Mouse (Mus musculus) left cerebral cortex, adult 8-10 months (tissue): ENCODE results near the gene Ngly1. TPM values are rescaled to one million over a fixed set of nuclear protein-coding genes. Genes with fewer than 3 reads are reported as not detected.

Source experiments
- DNase-seq, 2 experiments: peaks; one replicate each; pipeline ENCODE4 v3.0.0; 2022; ENCODE audit warnings: low spot score in 2 of 2
- total RNA-seq, 4 experiments: library from RNA; stranded (reverse); gene quantifications; 2 replicates each; pipeline ENCODE4 v1.2.4; 2022

The Ngly1 gene
- total RNA-seq: 10 to 100 TPM; 29.6 to 31.0 (median 30.4) TPM

DNA sequence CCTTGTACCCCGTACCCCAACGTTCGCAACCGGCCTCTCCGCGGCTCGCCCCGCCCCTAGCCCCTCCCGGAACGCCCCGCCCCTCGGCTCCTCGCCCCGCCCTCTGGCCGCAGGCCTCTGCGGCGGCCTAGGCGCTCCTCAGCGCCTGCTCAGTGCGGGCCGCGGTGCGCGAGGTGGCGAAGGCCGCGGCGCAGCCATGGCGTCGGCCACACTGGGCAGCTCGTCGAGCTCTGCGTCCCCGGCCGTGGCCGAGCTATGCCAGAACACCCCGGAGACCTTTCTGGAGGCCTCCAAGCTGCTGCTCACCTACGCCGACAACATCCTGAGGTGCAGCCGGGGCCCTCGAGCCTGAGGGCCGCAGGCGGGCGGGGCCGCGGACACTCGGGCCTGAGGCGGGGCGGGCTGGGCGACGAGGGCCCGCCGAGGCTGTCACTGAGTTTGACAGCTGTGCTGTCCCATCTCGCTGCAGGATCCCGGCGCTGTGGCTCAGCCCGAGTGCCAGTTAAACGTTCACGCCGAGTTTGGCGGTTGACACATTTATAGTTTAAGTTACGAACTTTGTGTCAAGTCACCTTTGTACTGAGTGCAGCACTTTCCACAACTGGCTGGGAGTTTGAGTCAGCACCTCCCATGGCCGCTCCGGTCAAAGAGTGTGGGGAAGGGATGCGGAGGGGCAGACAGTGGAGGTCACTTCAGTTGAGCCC lies at the start of gene Ngly1, which contains the start of gene Oxsm:
Gene Ngly1 (plus strand): TSS at position 110 of the 704 bp plus-strand sequence.
Gene Oxsm (minus strand): TSS at position 638 of the 704 bp plus-strand sequence.
- peak; percentile 67 to 70 for DNase-seq

DNA sequence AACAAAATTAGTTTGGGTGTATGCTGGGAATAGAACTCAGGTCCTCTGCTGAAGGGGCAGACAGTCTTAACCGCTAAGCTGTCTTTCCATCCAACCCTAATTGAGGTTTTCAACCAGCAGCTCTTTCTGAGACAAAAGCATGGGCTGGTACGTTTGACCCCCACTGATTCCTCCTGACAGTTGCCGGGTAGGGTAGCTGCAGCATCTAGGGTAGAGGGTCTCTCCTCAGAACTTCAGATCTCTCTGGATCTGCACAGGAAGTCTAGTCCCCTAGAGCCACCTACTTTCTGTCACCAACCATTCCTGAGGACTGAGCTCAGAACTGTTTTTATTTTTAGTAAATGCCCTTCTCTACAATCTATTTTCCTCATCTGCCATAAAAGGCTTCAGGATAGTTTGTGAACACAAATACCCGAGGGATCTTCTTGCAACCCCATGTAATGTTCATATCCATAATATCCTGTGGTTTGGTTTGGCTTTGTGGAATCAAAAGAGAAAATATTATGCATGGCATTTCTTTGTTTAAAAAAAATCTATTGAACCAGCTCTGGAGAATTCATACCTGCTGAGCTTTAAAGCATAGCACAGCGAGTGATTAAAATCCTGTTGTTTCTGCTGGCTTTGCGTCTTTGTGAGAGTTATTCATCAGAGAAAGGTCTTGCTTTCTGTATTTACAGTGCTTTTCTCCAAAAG lies 48.7 kb upstream of the Ngly1 start:
- no peak for DNase-seq

DNA sequence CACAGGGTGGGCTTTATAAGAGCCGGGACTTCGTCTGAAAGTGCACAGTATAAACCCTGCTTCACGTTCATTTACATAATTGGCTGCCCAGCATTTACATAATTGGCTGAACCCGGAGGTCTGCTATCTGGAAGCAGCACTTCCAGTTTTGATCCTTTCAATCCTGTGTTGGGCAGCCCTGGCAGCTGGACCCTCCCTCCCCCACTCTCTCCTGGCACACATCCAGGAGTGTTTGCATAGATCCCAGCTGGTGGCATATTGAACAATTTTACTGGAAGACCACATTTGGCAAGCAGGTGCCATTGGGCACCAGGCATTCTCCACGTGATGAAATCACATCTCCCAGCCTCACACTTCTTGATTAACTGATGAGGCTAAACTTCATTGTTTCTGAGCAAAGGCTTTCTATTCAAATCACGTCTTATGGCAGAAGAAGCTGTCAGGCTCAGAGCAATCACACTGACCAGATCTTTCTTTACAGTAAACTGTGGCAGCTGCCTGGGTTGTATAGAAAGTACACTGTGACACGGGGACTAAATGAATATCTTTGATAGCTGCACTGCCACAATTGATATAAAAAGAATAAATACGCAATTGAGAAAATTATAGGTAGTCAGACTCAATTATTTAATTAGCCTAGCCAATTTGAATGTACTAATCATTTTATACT lies 48.0 kb upstream of the Ngly1 start:
- DNase-seq: peak; percentile 27 to 55

DNA sequence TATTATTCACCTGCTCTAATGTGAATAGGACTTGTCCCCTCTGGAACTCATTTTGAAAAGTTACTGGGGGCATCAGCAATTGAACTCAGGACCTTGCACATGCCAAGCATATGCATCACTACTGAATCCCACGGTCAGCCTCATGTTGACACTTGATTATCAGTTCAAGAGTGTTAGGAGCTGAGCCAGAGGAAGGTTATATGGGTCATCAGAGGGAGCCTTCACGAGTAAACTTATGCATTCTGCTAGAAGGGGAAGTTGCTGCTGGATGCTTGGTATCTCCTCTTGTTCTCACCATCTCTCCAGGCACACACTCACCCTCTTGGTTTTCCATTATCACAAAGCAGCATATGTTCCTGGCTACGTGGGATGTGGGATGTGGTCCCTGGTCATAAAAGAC lies 47.4 kb upstream of the Ngly1 start:
- DNase-seq: no peak

DNA sequence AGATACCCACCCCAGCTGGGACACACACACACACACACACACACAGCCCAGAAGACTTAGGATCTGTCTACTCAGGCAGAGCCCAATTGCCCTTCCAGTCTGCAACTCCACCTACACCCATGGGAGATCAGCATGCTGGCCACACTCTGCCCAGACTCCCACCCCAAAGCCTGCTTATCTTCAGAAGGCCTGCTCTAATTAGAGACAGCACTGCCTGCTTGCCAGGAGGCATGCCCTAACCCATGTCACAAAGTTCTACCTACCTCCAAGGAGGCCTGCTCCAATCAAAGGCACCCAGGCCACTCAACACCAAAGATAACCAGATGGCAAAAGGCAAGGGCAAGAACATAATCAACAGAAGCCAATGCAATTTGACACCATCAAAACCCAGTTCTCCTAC lies 41.4 kb upstream of the Ngly1 start:
- no peak for DNase-seq

DNA sequence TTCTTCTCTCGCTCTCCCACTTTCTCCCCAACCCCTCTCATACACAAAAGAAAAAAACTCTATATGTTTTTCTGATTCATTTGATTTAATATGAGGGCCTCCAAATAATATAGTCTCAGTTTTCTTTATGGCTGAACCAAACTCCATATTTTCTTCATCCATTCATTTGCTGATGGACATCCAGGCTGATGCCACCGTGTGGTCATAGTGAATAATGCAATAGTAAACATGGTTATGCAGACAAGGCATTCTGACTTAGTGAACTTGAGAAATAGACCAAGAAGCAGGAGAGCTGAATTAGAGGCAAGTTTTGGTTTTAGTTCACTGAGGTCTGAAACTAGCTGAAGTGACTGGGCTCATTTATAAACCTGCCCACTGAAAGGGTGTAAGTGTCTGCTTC lies 30.1 kb upstream of the Ngly1 start:
- no peak for DNase-seq

DNA sequence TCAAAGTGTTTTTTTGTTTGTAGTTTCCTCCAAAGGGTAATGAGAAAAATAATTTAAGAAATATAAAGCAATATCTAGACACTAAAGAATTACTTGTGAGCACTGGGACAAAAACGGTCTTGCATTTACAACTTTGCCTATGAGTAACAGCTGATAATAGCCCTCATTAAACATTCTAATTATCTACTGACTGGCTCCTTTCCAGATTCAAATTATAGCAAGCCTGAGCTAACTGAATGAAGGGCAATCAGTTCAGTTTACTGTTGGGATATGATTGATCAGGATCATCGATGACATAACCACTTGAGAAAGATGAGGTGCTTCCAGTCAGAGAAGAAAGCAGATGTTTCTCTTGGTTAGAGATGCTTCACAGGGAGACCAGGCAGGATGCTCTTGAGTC lies 19.7 kb upstream of the Ngly1 start:
- DNase-seq: no peak

DNA sequence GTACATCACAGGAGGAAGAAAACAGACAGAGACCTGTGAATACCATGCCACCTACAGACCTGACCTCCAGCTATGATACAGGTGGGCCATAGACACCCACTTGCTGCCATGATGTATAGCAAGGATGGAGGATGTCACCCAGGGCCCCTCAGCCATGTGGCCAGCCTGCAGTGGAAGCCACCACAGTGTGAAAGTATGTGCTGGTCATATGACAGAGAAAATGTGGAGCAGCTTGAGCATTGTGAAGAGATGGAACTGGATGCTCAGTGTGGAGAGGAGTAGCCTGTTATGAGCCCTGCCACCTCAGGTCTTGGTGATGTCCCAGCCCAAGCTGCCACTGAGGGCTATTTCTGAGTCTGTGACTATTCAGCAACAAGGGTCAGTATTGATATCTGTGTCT lies 18.5 kb upstream of the Ngly1 start:
- DNase-seq: no peak

DNA sequence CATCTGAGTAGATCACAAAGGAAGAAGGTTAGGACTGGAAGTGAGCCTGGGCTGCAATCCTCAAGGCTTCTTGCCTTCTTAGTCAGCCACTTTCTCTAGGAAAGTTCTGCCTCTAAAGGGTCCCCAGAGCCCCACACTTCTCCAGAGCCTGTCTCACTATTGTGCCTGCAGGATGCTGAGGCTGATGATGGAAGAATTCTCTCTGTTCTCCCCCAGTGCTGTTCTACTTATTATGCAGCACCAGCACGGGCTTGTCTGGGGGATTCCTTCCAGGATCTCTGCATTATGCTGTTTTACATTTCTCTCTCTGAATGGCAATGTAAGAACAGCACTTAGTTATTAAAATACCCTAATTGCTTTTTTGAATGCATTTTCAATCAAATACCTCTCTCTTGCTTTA lies 15.6 kb upstream of the Ngly1 start:
- DNase-seq: no peak

DNA sequence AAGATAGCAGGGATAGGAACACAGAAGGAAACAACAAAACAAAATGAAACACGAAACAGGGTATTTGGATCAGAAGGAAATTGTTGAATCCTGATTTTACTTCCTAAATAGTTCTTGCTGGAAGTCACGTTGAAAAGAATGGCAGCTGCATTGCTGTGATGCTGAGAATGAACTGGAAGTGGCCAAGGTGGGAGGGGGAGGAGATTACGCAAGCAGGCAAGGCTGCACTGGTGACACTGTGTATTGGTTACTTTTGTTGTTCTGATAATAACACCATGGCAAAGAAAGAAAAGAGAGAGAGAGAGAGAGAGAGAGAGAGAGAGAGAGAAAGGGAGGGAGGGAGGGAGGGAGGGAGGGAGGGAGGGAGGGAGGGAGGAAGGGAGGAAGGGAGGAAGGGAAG lies 12.6 kb upstream of the Ngly1 start:
- DNase-seq: no peak

DNA sequence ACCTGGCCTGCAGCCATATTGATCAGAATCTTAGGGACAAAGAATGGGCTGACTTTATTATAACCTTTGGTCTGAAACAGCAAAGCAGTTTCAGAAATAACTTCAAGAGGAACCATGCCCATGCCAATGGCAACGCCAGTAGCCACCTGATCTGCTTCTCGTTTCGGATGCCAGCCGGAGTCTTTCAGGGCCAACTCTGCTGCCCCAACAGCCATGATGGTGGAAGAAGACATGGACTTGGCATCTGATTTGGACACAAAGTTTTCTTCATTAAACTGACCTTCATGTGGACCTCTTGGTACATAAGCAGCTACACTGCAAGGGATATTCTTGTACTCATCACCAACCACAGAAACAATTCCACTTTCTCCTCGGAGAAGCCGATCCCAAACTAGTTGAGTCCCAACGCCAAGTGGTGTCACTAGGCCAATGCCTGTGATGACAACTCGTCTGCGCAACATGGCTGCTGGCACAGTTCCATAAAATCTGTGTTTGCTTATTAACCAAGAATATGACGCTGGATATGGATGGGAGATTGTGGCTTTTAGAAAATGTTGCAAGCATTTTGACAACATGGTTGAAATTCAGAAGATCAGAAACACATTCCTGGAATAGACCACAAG lies 6.8 kb upstream of the Ngly1 start:
- no peak for DNase-seq

DNA sequence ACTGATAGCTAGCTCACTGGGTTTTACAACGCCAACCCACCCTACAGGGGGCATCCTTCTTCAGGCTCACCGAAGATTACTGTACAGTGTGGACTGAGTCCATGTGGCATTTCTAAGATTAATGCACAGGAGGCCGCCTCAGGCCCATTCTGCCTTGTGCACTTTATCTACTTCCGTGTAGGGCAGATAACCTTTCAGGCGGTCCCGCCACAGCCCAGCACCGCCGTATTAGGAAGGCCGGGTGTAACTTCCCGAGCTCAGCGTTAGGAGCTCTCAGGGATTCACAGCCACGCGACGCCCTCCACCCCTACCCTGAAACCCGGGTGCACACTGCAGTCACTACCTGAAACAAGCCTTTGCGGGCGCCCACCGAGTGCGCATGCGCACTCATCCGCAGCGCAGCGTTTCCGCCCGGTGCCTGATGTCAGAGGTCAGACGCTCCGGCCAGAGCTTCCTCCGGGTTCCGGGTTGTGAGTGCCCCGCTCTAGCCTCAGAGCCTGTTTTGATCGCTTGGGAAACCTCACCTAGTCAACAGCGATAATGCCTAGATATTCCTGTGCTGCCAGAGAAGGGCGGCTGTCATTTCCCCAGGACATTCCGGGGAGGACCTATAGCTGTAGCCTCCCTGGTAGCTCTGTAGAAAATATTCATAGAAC lies 6.0 kb upstream of the Ngly1 start:
- DNase-seq: peak; percentile 85 to 88

DNA sequence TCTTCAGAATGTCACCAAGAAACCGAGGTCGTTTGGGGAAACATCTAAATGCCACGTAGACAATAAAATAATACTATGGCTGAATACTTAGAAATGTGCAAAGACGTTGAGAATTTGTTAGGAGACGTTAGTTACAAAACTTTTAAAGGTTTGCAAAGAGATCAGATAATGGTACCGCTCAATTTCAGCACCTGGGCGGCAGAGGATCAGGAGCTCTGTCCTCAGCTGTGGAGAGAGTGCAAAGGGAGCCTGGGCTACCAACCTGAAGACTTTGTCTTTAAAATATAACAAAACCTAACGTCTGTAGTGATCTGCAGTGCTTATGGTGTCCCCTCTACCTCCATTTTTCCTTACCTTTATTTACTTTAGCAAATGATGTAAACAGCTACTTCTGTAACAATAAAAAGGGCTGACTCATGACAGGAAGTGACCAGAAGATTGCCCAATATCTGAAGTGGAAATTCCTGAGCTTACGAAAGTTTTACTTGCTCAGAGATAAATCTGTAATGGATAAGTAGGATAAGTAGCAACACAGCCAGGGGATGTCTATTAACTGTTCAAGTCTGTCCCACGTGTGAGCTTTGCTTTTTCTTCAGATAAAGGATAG lies 5.4 kb upstream of the Ngly1 start:
- no peak for DNase-seq

DNA sequence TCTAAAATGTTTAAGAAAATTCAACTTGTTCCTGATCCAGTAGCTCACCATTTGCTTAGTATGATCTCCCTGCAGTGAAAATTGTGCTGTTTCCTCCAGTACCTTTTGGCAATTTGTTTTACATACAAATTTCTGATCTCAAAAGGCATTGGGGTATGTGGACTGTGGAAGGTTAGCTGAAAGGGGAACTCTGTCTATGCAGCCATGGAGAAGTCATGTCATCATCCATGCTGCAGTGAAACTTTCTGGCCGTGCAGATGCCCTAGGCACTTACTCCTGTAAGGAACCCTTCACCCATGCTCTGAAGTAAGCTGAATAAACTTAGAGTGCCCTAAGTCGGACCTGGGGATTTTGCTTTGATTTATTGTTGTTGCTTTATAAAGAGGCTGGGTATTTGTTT lies 4.7 kb upstream of the Ngly1 start:
- DNase-seq: no peak

DNA sequence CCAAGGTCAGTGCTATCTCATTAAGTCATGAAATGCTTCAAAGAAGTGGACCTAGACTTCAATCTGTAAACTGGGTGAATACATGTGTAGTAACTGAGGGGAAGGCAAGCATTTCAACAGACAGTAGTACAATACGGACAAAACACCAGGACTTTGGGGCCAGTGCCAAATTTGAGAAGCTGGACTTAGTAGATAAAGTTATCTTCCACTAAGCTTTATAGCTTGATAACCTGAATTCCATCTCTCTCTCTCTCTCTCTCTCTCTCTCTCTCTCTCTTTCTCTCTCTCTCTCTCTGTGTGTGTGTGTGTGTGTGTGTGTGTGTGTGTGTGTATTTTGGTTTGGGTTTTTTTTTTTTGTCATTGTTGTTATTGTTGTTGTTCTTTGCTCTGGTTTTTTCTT lies 4.0 kb upstream of the Ngly1 start:
- DNase-seq: no peak

DNA sequence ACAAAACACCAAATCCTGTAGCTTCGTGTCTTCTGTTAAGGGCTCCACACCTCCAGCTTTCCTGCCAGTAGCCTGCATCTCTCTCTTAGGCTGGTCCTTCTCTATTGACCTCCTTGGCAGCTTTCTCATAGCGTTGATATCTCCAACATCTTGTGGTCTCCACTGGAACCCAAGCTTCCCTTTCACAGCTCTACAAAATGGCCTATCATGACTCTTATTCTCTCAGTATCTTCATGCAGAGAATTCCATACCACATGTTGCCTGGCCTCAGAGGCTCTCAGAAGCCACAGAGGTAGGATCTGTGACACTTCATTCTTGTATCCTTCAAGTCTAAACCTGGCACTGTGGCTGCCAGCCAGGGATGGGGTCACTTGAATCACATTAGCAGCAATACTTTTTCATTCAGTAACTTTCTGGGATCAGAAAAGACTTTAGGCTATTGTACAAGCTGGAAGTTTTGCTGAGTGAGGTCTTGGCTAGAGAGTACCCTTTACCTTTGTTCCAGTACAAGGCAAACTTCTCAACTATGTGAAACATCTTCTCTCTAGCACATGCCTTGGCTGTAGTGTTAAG lies 2.7 kb upstream of the Ngly1 start:
- no peak for DNase-seq

DNA sequence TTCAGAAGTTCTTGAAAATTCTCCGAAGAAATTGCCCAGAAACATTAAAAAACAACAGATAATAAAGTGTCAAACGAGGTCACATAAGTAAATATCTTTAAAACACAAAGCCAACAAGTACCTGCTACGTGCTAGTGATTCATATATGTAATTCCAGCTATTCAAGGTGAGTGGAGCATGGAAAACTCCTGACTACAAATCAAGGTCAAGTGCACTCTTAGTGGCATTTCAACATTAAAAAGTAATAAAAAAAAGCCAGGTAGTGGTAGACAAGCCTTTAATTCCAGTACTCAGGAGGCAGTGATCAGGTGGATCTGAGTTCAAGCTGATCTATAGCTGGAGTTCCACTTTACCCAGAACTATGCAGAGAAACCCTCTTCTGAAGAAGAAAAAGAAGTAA lies 945 bp upstream of the Ngly1 start:
- no peak for DNase-seq

DNA sequence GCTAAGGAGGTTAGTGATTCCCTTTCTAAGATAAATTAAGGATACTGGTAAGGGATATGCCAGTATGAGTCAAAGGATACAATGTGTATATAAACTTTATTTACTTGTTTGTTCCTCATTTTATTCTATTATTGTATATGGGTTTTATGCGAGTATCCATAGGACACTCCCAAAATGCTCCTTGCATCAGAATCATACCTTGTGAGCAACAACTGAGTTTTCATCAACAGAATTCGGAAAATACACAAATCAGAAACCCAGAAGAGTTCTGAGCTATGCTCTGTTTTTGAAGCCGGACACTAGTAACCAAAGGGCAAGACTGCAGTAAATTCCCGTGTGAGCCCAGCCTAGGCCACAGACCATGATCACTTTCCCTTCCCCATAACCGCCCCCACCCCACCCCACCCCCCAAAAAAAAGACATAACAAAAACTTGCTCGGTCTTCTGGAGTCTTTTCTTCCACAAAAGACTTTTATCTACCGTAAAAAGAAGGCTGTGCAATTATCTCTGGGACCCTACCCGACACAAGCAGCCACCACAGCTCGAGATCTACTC lies 400 bp upstream of the Ngly1 start:
- no peak for DNase-seq

DNA sequence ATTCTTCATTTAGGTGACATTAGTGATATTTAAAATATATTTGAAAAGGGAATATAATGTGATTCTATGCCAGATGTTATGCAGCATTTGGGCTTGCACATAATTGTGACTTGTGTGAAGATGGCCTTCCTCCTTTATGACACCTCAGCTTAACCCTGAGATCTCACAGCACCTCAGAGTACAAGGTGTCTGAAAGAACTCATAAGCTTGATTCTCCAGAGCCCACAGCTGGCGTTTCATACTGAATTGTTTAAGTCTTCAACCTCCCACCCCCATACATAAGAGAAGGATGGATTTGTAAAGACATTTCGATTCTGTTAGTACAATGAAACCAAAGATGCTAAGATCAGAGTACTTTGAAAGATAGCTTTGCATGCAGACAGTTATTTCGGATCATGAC lies 1.0 kb downstream of the Ngly1 start:
- DNase-seq: no peak

DNA sequence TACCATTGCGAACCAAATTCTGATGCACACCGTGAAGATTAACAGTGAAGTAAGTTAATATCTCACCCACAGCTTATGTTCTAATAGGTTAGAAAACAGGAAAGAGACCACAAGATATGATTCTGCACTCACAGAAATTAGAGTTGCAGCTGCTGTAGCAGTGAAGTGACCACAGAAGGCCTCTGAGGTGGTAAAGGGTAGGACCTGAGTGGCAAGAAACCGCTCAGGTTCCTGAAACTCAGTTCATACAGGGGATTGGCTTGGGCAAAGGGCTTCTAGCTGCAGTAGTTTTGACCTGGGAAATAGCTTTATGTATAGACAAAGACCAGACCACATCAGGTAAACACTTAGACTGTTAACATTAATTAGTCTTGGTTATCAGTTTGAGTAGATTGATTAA lies 6.7 kb downstream of the Ngly1 start:
- DNase-seq: no peak

DNA sequence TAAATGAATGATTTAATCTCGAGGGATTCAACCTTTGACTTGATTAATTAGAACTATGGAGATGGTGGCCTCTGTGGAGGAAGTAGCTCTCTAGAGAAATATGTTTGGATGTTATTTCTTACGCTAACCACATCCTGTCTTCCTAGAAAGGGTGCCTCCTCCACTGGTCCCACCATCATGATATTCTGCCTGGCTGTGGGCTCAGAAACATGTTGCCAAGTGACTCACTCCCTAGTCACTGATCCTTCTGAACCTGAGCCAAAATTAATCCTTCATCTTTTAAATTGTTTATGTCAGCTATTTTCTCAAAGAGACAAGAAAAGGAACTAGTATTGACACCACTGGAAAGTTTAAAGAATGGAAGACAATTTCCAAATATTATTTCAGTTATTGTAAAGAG lies 7.1 kb downstream of the Ngly1 start:
- DNase-seq: no peak
